Mouse (Mus musculus): ENCODE results near the gene Vmn1r54. TPM values are rescaled to one million over a fixed set of nuclear protein-coding genes. Genes with fewer than 3 reads are reported as not detected.

Vmn1r54 gene
- polyA plus RNA-seq (2014; fragmentation: Illumina TruSeq; extraction: RNeasy Lipid Tissue Mini Kit (QIAGEN cat#74804); ENCODE audit: insufficient read depth, low read depth, low replicate concordance): not detected

GRCm38 (mm10) chr6:90246000-90246399 lies at the start of gene Vmn1r54:
Gene Vmn1r54, plus strand, starts transcription at chr6:90246300.

GRCm38 (mm10) chr6:90202493-90202892 lies 43.6 kb upstream of the Vmn1r54 start, which contains the start of gene V1ra8:
Gene V1ra8, plus strand, starts transcription at chr6:90202793.

GRCm38 (mm10) chr6:90224338-90224737 lies 21.8 kb upstream of the Vmn1r54 start, which contains the start of gene Vmn1r53:
Gene Vmn1r53, minus strand, starts transcription at chr6:90224438.

GRCm38 (mm10) chr6:90300919-90301318 lies 54.8 kb downstream of the Vmn1r54 start, which contains the start of gene BC048671:
Gene BC048671, plus strand, starts transcription at chr6:90301219.

Other genes with a start within 250 kb of the Vmn1r54 start
- gene Vmn1r47, start 230.2 kb upstream of the Vmn1r54 start, polyA plus RNA-seq (2014; fragmentation: Illumina TruSeq; extraction: RNeasy Lipid Tissue Mini Kit (QIAGEN cat#74804); ENCODE audit: insufficient read depth, low read depth, low replicate concordance): not detected
- not detected for gene Vmn1r48, start 209.5 kb upstream of the Vmn1r54 start, polyA plus RNA-seq (2014; fragmentation: Illumina TruSeq; extraction: RNeasy Lipid Tissue Mini Kit (QIAGEN cat#74804); ENCODE audit: insufficient read depth, low read depth, low replicate concordance)
- not detected for gene Vmn1r49, start 167.8 kb upstream of the Vmn1r54 start, polyA plus RNA-seq (2014; fragmentation: Illumina TruSeq; extraction: RNeasy Lipid Tissue Mini Kit (QIAGEN cat#74804); ENCODE audit: insufficient read depth, low read depth, low replicate concordance)
- gene Vmn1r50, start 144.9 kb upstream of the Vmn1r54 start, polyA plus RNA-seq (2014; fragmentation: Illumina TruSeq; extraction: RNeasy Lipid Tissue Mini Kit (QIAGEN cat#74804); ENCODE audit: insufficient read depth, low read depth, low replicate concordance): not detected
- not detected for gene Vmn1r51, start 123.7 kb upstream of the Vmn1r54 start, polyA plus RNA-seq (2014; fragmentation: Illumina TruSeq; extraction: RNeasy Lipid Tissue Mini Kit (QIAGEN cat#74804); ENCODE audit: insufficient read depth, low read depth, low replicate concordance)
- gene Vmn1r52, start 71.5 kb upstream of the Vmn1r54 start, polyA plus RNA-seq (2014; fragmentation: Illumina TruSeq; extraction: RNeasy Lipid Tissue Mini Kit (QIAGEN cat#74804); ENCODE audit: insufficient read depth, low read depth, low replicate concordance): not detected
- not detected for gene V1ra8, start 43.5 kb upstream of the Vmn1r54 start, polyA plus RNA-seq (2014; fragmentation: Illumina TruSeq; extraction: RNeasy Lipid Tissue Mini Kit (QIAGEN cat#74804); ENCODE audit: insufficient read depth, low read depth, low replicate concordance)
- not detected for gene Vmn1r53, start 21.9 kb upstream of the Vmn1r54 start, polyA plus RNA-seq (2014; fragmentation: Illumina TruSeq; extraction: RNeasy Lipid Tissue Mini Kit (QIAGEN cat#74804); ENCODE audit: insufficient read depth, low read depth, low replicate concordance)
- not detected for gene BC048671, start 54.9 kb downstream of the Vmn1r54 start, polyA plus RNA-seq (2014; fragmentation: Illumina TruSeq; extraction: RNeasy Lipid Tissue Mini Kit (QIAGEN cat#74804); ENCODE audit: insufficient read depth, low read depth, low replicate concordance)
- 0.19 TPM for gene Chst13, start 78.9 kb downstream of the Vmn1r54 start, polyA plus RNA-seq (2014; fragmentation: Illumina TruSeq; extraction: RNeasy Lipid Tissue Mini Kit (QIAGEN cat#74804); ENCODE audit: insufficient read depth, low read depth, low replicate concordance)
- gene Uroc1, start 87.0 kb downstream of the Vmn1r54 start, polyA plus RNA-seq (2014; fragmentation: Illumina TruSeq; extraction: RNeasy Lipid Tissue Mini Kit (QIAGEN cat#74804); ENCODE audit: insufficient read depth, low read depth, low replicate concordance): not detected
- 8.1 TPM for gene Zxdc, start 123.2 kb downstream of the Vmn1r54 start, polyA plus RNA-seq (2014; fragmentation: Illumina TruSeq; extraction: RNeasy Lipid Tissue Mini Kit (QIAGEN cat#74804); ENCODE audit: insufficient read depth, low read depth, low replicate concordance)
- 6.9 TPM for gene Cfap100, start 182.5 kb downstream of the Vmn1r54 start, polyA plus RNA-seq (2014; fragmentation: Illumina TruSeq; extraction: RNeasy Lipid Tissue Mini Kit (QIAGEN cat#74804); ENCODE audit: insufficient read depth, low read depth, low replicate concordance)
- gene Klf15, start 216.3 kb downstream of the Vmn1r54 start, polyA plus RNA-seq (2014; fragmentation: Illumina TruSeq; extraction: RNeasy Lipid Tissue Mini Kit (QIAGEN cat#74804); ENCODE audit: insufficient read depth, low read depth, low replicate concordance): 34.7 TPM
- gene Aldh1l1, start 240.1 kb downstream of the Vmn1r54 start, polyA plus RNA-seq (2014; fragmentation: Illumina TruSeq; extraction: RNeasy Lipid Tissue Mini Kit (QIAGEN cat#74804); ENCODE audit: insufficient read depth, low read depth, low replicate concordance): 12.2 TPM

All from lung, adult 10 weeks (tissue).